Mouse (Mus musculus): ENCODE measurements at regions not wholly inside any gene's neighbourhood (a gene's known extent, or its start where the extent isn't known, plus 50 kb on each side); places are given as distances from the start of the nearest gene placed in this dataset.

- no peak for TF ChIP-seq POLR2A (IDR thresholded peaks at IDR 0.05; ENCODE audit: insufficient read length, low read depth)
- no peak for TF ChIP-seq MAX (IDR thresholded peaks at IDR 0.05; ENCODE audit: low read depth)
- TF ChIP-seq MYOG (IDR thresholded peaks at IDR 0.05; ENCODE audit: control insufficient read depth in 1 of 3, insufficient read depth in 1 of 3, insufficient read length in 2 of 3, low read depth in 2 of 3) = no peak
- no peak for TF ChIP-seq E2F4 (IDR thresholded peaks at IDR 0.05; ENCODE audit: insufficient read depth)
- no peak for TF ChIP-seq REST (IDR thresholded peaks at IDR 0.05; ENCODE audit: insufficient read depth, insufficient read length)
- TF ChIP-seq TCF12 (IDR thresholded peaks at IDR 0.05; ENCODE audit: insufficient read depth, poor library complexity, severe bottlenecking) = no peak
- TF ChIP-seq USF1 (IDR thresholded peaks at IDR 0.05; ENCODE audit: low read depth) = no peak
- TF ChIP-seq POLR2AphosphoS2 (IDR thresholded peaks at IDR 0.05; ENCODE audit: insufficient read length, low read depth) = no peak
- no peak for TF ChIP-seq SRF (IDR thresholded peaks at IDR 0.05; ENCODE audit: control insufficient read depth, insufficient read length, low read depth)
- no peak for TF ChIP-seq MYOD1 (IDR thresholded peaks at IDR 0.05; ENCODE audit: control insufficient read depth in 1 of 3, insufficient read length in 2 of 3, low read depth in 2 of 3)
- TF ChIP-seq CEBPB (IDR thresholded peaks at IDR 0.05; ENCODE audit: insufficient read depth, poor library complexity, severe bottlenecking) = no peak
Measured at GRCm38 (mm10) chr12:95355151-95355550, 336.9 kb upstream of the Flrt2 start.
